Mouse (Mus musculus) lung, adult 2 months (tissue): ENCODE results near the gene Hs6st3.

ENCODE experiments used
- CTCF ChIP-seq: fragments of 200-500 bp; IDR thresholded peaks from 2 replicates; pipeline ENCODE4 v1.5.1; 2011; ENCODE audit warnings: mild to moderate bottlenecking, low read length, control low read depth; ENCODE audit not compliant: insufficient read depth
- POLR2A ChIP-seq: fragments of 200-500 bp; IDR thresholded peaks from 2 replicates; pipeline ENCODE4 v1.6.1; 2011; ENCODE audit warnings: low read depth, mild to moderate bottlenecking, control low read depth, low read length, borderline replicate concordance; ENCODE audit errors: extremely low read depth

- no peak for TF ChIP-seq POLR2A
- TF ChIP-seq CTCF: no peak
Observed at GRCm38 (mm10) chr14:119800856-119801255, 662.7 kb downstream of the Hs6st3 start.
